8 mouse cellular contexts compared by ENCODE assay signal in the genomic region with DNA sequence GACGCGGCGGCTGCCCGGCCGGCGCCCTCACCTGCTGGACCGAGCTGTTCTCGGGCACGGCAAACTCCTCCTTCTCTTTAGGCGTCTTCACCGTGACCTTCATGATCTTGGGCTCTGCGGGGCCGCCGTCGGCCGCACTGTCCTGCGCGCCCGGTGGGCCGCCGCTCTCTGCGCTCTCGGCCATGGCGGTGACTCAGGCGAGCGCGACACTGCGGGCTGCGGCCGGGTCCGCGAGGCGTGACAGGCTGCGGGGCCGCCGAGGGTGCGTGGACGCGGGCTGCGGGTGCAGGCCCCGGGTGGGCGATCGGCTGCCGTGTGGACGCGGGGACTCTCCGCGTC. TPM values are rescaled to one million over a fixed set of nuclear protein-coding genes. Genes with fewer than 3 reads are reported as not detected.
DNase-seq lines count a peak whose midpoint lies in the region; ATAC-seq and TF ChIP-seq lines count a peak whose summit lies in the region.

No protein-coding gene starts in this region.

- peaks cover 48% of the 10 kb centered on the region for H3K79me2 ChIP-seq in CH12.LX (replicated peaks; ENCODE audit: control insufficient read depth, extremely low read depth, insufficient read depth, poor library complexity, severe bottlenecking)

- peak overlapping the region; percentile 81 for H3K27ac ChIP-seq in heart, embryonic 11.5 days (ENCODE audit: low read depth, low read length)
- peak overlapping the region; percentile 72 for H3K27ac ChIP-seq in CH12.LX (ENCODE audit: insufficient read depth, low read depth)
- H3K27ac ChIP-seq in forebrain, embryonic 12.5 days, result peak overlapping the region; percentile 83
- peak overlapping the region; percentile 83 for H3K27ac ChIP-seq in liver, embryonic 15.5 days (replicated peaks)

- H3K4me3 ChIP-seq in heart, embryonic 11.5 days (ENCODE audit: low read depth, low read length), result peak overlapping the region; percentile 100
- H3K4me3 ChIP-seq in CH12.LX (replicated peaks in 1 of 3; ENCODE audit: low read depth in 2 of 3, low read length in 2 of 3, poor library complexity in 1 of 3), result peak overlapping the region; percentile 65 to 99 (median 98)
- peak overlapping the region; percentile 97 for H3K4me3 ChIP-seq in forebrain, embryonic 12.5 days (replicated peaks)
- H3K4me3 ChIP-seq in liver, embryonic 15.5 days (replicated peaks), result peak overlapping the region; percentile 82

- peak; percentile 73; the same call in 1 of the 2 replicates for ATAC-seq in heart, embryonic 11.5 days (replicated peaks; ENCODE audit: insufficient number of reproducible peaks, low FRiP score, low TSS enrichment)
- peak; percentile 83; the same call in 1 of the 2 replicates for ATAC-seq in forebrain, embryonic 12.5 days (ENCODE audit: low FRiP score)
- ATAC-seq in liver, embryonic 15.5 days (ENCODE audit: insufficient read depth), result peak; percentile 62
- no peak for ATAC-seq in activated CD4-positive, CD25-positive, alpha-beta regulatory T cell, adult 4 months

- TF ChIP-seq POLR2A in CH12.LX (IDR thresholded peaks at IDR 0.05; ENCODE audit: low read depth, low read length), result no peak

- dilution Hi-C loops in CH12.LX (cut with MboI; ENCODE audit: extremely low pct_ligation_motif_present, extremely low pct_unique_long_range_greater_than_20kb, low sequenced_read_pairs), result no loop called here

- peak overlapping the region; percentile 94 for H3K4me2 ChIP-seq in heart, embryonic 11.5 days
- no peak overlapping the region for H3K4me2 ChIP-seq in CH12.LX (ENCODE audit: insufficient read depth, low read depth, poor library complexity, severe bottlenecking)
- peak overlapping the region; percentile 80 for H3K4me2 ChIP-seq in forebrain, embryonic 12.5 days
- H3K4me2 ChIP-seq in liver, embryonic 15.5 days, result peak overlapping the region; percentile 91

- peak overlapping the region; percentile 98 for H3K9ac ChIP-seq in heart, embryonic 11.5 days (ENCODE audit: low read depth, low read length)
- H3K9ac ChIP-seq in CH12.LX (ENCODE audit: insufficient read depth, low read depth), result peak overlapping the region; percentile 90
- H3K9ac ChIP-seq in forebrain, embryonic 12.5 days, result peak overlapping the region; percentile 99
- H3K9ac ChIP-seq in liver, embryonic 15.5 days, result peak overlapping the region; percentile 92

- TF ChIP-seq CTCF in CH12.LX (conservative IDR thresholded peaks at IDR 0.05 in 1 of 2, IDR thresholded peaks at IDR 0.05 in 1 of 2; ENCODE audit: low read depth in 2 of 2, low read length in 2 of 2), result no peak

- H3K27me3 ChIP-seq in heart, embryonic 11.5 days (ENCODE audit: control insufficient read depth, insufficient read depth, low read length), result no peaks in the 10 kb centered on the region
- H3K27me3 ChIP-seq in CH12.LX (replicated peaks), result no peaks in the 10 kb centered on the region
- H3K27me3 ChIP-seq in forebrain, embryonic 12.5 days, result peaks cover 4% of the 10 kb centered on the region
- H3K27me3 ChIP-seq in liver, embryonic 15.5 days, result no peaks in the 10 kb centered on the region

- no peak for DNase-seq in heart, adult 11 months
- no peak for DNase-seq in CH12.LX (ENCODE audit: extremely low read depth)
- no peak for DNase-seq in adrenal gland, postnatal 36 days
- no peak for DNase-seq in cerebellum, adult 18-20 months

- under 1% methylated on average over 48 of the region's 48 CpGs for WGBS in heart, embryonic 11.5 days (ENCODE audit: insufficient replicate concordance)
- under 1% methylated on average over 47 of the region's 48 CpGs for WGBS in forebrain, embryonic 12.5 days
- WGBS in liver, embryonic 15.5 days (ENCODE audit: insufficient replicate concordance), result under 1% methylated on average over 47 of the region's 48 CpGs

- H3K9me3 ChIP-seq in heart, embryonic 11.5 days (replicated peaks; ENCODE audit: control insufficient read depth, low read length), result no peaks in the 10 kb centered on the region
- no peaks in the 10 kb centered on the region for H3K9me3 ChIP-seq in CH12.LX (replicated peaks; ENCODE audit: low read length)
- no peaks in the 10 kb centered on the region for H3K9me3 ChIP-seq in forebrain, embryonic 12.5 days
- H3K9me3 ChIP-seq in liver, embryonic 15.5 days (replicated peaks), result no peaks in the 10 kb centered on the region

- in situ Hi-C loops in CH12.LX (cut with MboI; ENCODE audit: low pct_ligation_motif_present, low pct_unique_long_range_greater_than_20kb, low sequenced_read_pairs), result no loop called here

- TF ChIP-seq EP300 in CH12.LX (IDR thresholded peaks at IDR 0.05; ENCODE audit: low read length), result no peak

- H3K36me3 ChIP-seq in heart, embryonic 11.5 days (ENCODE audit: control insufficient read depth, insufficient read depth, low read length), result no peaks in the 10 kb centered on the region
- H3K36me3 ChIP-seq in CH12.LX (replicated peaks in 1 of 2; ENCODE audit: control insufficient read depth in 1 of 2, insufficient read depth in 1 of 2, low read length in 1 of 2), result peaks cover 5 to 16% of the 10 kb centered on the region in 2 experiments
- H3K36me3 ChIP-seq in forebrain, embryonic 12.5 days (replicated peaks), result no peaks in the 10 kb centered on the region
- H3K36me3 ChIP-seq in liver, embryonic 15.5 days (replicated peaks), result no peaks in the 10 kb centered on the region

- H3K4me1 ChIP-seq in heart, embryonic 11.5 days (ENCODE audit: control insufficient read depth, insufficient read depth, low read length), result peaks cover 21% of the 10 kb centered on the region
- peaks cover 8 to 38% of the 10 kb centered on the region in 2 experiments for H3K4me1 ChIP-seq in CH12.LX (ENCODE audit: control insufficient read depth in 1 of 2, insufficient read depth in 2 of 2)
- peaks cover 36% of the 10 kb centered on the region for H3K4me1 ChIP-seq in forebrain, embryonic 12.5 days
- H3K4me1 ChIP-seq in liver, embryonic 15.5 days (replicated peaks), result peaks cover 34% of the 10 kb centered on the region

- no peak for TF ChIP-seq RAD21 in CH12.LX (IDR thresholded peaks at IDR 0.05; ENCODE audit: low read depth, low read length)

TF ChIP-seq in CH12.LX, 34 proteins besides CTCF, POLR2A, EP300 and RAD21:
- no peak for TF ChIP-seq POLR2AphosphoS2 (IDR thresholded peaks at IDR 0.05; ENCODE audit: low read depth, low read length)

RNA-seq across cellular contexts. Expression of gene Ubqln1, which starts 0.2 kb away (rescaled TPM):
- 71.6 and 91.5 TPM in 2 replicates for polyA plus RNA-seq in heart, embryonic 11.5 days (2014; fragmentation: Nextera tagmentation; extraction: Ambion mirVana)
- total RNA-seq in CH12.LX (2012; rRNA removed) (58.5 and 76.3 TPM in 2 replicates), CH12.LX (2014; rRNA removed) (166 and 189 TPM in 2 replicates)
- 119 and 130 TPM in 2 replicates for polyA plus RNA-seq in CH12.LX (2012; ENCODE audit: insufficient read length, low read depth)
- 162 and 172 TPM in 2 replicates for polyA plus RNA-seq in forebrain, embryonic 12.5 days (2016; fragmentation: Nextera tagmentation; extraction: Ambion mirVana)
- polyA plus RNA-seq in liver, embryonic 15.5 days (2015; fragmentation: Nextera tagmentation; extraction: Ambion mirVana), result 42.4 and 45.2 TPM in 2 replicates
- total RNA-seq in adrenal gland, postnatal 36 days (2021), result 100 to 1,000 TPM; 123 to 141 TPM
- 10 to 100 TPM; 15.4 to 17.0 TPM for polyA plus RNA-seq in activated CD4-positive, CD25-positive, alpha-beta regulatory T cell, adult 4 months (2017; shearing (Covaris generic))

RNA-seq across cellular contexts. Expression of gene Idnk, which starts 57.8 kb away (rescaled TPM):
- 30.7 and 32.5 TPM in 2 replicates for polyA plus RNA-seq in heart, embryonic 11.5 days (2014; fragmentation: Nextera tagmentation; extraction: Ambion mirVana)
- total RNA-seq in CH12.LX (2012; rRNA removed) (31.7 and 32.0 TPM in 2 replicates), CH12.LX (2014; rRNA removed) (24.2 and 25.5 TPM in 2 replicates)
- 45.0 and 47.1 TPM in 2 replicates for polyA plus RNA-seq in CH12.LX (2012; ENCODE audit: insufficient read length, low read depth)
- 54.7 and 59.5 TPM in 2 replicates for polyA plus RNA-seq in forebrain, embryonic 12.5 days (2016; fragmentation: Nextera tagmentation; extraction: Ambion mirVana)
- polyA plus RNA-seq in liver, embryonic 15.5 days (2015; fragmentation: Nextera tagmentation; extraction: Ambion mirVana), result 17.2 and 18.8 TPM in 2 replicates
- 10 to 100 TPM; 57.2 to 62.8 TPM for total RNA-seq in adrenal gland, postnatal 36 days (2021)
- polyA plus RNA-seq in activated CD4-positive, CD25-positive, alpha-beta regulatory T cell, adult 4 months (2017; shearing (Covaris generic)), result 100 to 1,000 TPM; 250 to 265 TPM
